Mouse (Mus musculus) lung, embryonic 15.5 days (tissue): ENCODE results near the gene Nfil3. TPM values are rescaled to one million over a fixed set of nuclear protein-coding genes. Genes with fewer than 3 reads are reported as not detected.

Source experiments
- ATAC-seq: fragments of 200-750 bp; cut with Nextera tagmentation; 2 replicates; pipeline ENCODE4 v1.8.0; 2017; ENCODE audit warnings: moderate number of reproducible peaks, borderline replicate concordance; ENCODE audit not compliant: low FRiP score, low TSS enrichment; ENCODE audit errors: extremely low read depth
- H3K27ac ChIP-seq: fragments of 300-500 bp; sonication (generic); 2 replicates; pipeline ENCODE4 v1.5.1; 2015; ENCODE audit warnings: moderate library complexity, mild to moderate bottlenecking, inconsistent platforms
- H3K27me3 ChIP-seq: fragments of 300-500 bp; sonication (generic); 2 replicates; pipeline ENCODE4 v1.6.1; 2015; ENCODE audit warnings: inconsistent platforms
- H3K36me3 ChIP-seq: fragments of 300-500 bp; sonication (generic); 2 replicates; pipeline ENCODE4 v1.6.1; 2015; ENCODE audit warnings: inconsistent platforms
- H3K4me1 ChIP-seq: fragments of 300-500 bp; sonication (generic); 2 replicates; pipeline ENCODE4 v1.6.1; 2015; ENCODE audit warnings: inconsistent platforms
- H3K4me2 ChIP-seq: fragments of 300-500 bp; sonication (generic); 2 replicates; pipeline ENCODE4 v1.6.1; 2015; ENCODE audit warnings: inconsistent platforms, mild to moderate bottlenecking, moderate library complexity
- H3K4me3 ChIP-seq: fragments of 300-500 bp; sonication (generic); 2 replicates; pipeline ENCODE4 v1.5.1; 2015; ENCODE audit warnings: mild to moderate bottlenecking, inconsistent platforms
- H3K9ac ChIP-seq: fragments of 300-500 bp; sonication (generic); 2 replicates; pipeline ENCODE4 v1.6.1; 2015; ENCODE audit warnings: inconsistent platforms
- H3K9me3 ChIP-seq: fragments of 300-500 bp; sonication (generic); 2 replicates; pipeline ENCODE4 v1.6.1; 2016; ENCODE audit warnings: inconsistent platforms
- WGBS: fragments of 180-500 bp; shearing (Covaris S2); methylation state at CpG from one replicate; pipeline ENCODE4 v1.1.7; 2015; 5-methylcytosine and 5-hydroxymethylcytosine counted together
- polyA plus RNA-seq: library from polyadenylated mRNA; unstranded; fragments of >200 nt; fragmentation: Nextera tagmentation; extraction: Ambion mirVana; gene quantifications from 2 replicates; pipeline ENCODE4 v1.2.1, GENCODE M21; 2015

Gene Nfil3
- polyA plus RNA-seq, 1 experiment from 2014 or later = 21.8 TPM

- ATAC-seq = peak; percentile 10; the same call in 1 of the 2 replicates
- Histone ChIP-seq H3K27me3 (peaks cover 3% of the 10 kb centered on the region; the same call in 1 of the 2 replicates), H3K4me1 (peaks cover 27% of the 10 kb centered on the region), H3K4me2 (peak overlapping the region; percentile 94), H3K9ac (peak overlapping the region; percentile 37), H3K4me3 (peak overlapping the region; percentile 69), H3K27ac (peak overlapping the region; percentile 32; the same call in 1 of the 2 replicates), H3K36me3 (no peaks in the 10 kb centered on the region), H3K9me3 (no peaks in the 10 kb centered on the region)
- 1% methylated on average over 51 of the region's 51 CpGs for WGBS
Observed at GRCm38 (mm10) chr13:52981441-52982281, 788 bp upstream of the Nfil3 start.

GRCm38 (mm10) chr13:52980211-52980950, 492 bp downstream of the Nfil3 start:
- ATAC-seq = peak; percentile 56
- Histone ChIP-seq H3K9ac (peak overlapping the region; percentile 68), H3K4me1 (peaks cover 39% of the 10 kb centered on the region), H3K9me3 (no peaks in the 10 kb centered on the region), H3K36me3 (no peaks in the 10 kb centered on the region), H3K4me2 (peak overlapping the region; percentile 94), H3K27me3 (peaks cover 3% of the 10 kb centered on the region; the same call in 1 of the 2 replicates), H3K4me3 (peak overlapping the region; percentile 69), H3K27ac (peak overlapping the region; percentile 87)
- under 1% methylated on average over 68 of the region's 77 CpGs for WGBS

- peaks cover 3% of the 10 kb centered on the region; the same call in 1 of the 2 replicates for H3K27me3 ChIP-seq
- H3K9ac ChIP-seq = peak overlapping the region; percentile 68
- peak overlapping the region; percentile 94 for H3K4me2 ChIP-seq
- 0 out of 2 replicates have a peak overlapping the region, but pooled peaks have one; percentile 87 for H3K27ac ChIP-seq
- no peaks in the 10 kb centered on the region for H3K9me3 ChIP-seq
- ATAC-seq = no peak
- no peaks in the 10 kb centered on the region for H3K36me3 ChIP-seq
- under 1% methylated on average over 22 of the region's 22 CpGs for WGBS
- H3K4me1 ChIP-seq = peaks cover 40% of the 10 kb centered on the region
- H3K4me3 ChIP-seq = peak overlapping the region; percentile 69
Observed at GRCm38 (mm10) chr13:52979331-52980051, 1.4 kb downstream of the Nfil3 start.

- Histone ChIP-seq H3K27me3 (peaks cover 3% of the 10 kb centered on the region; the same call in 1 of the 2 replicates), H3K36me3 (no peaks in the 10 kb centered on the region), H3K4me3 (peak overlapping the region; percentile 59), H3K9ac (peak overlapping the region; percentile 53), H3K9me3 (no peaks in the 10 kb centered on the region), H3K27ac (peak overlapping the region; percentile 60), H3K4me2 (peak overlapping the region; percentile 94), H3K4me1 (peaks cover 40% of the 10 kb centered on the region)
- ATAC-seq = peak; percentile 8; the same call in 1 of the 2 replicates
- under 1% methylated on average over 60 of the region's 64 CpGs for WGBS
Observed at GRCm38 (mm10) chr13:52978321-52978981, 2.4 kb downstream of the Nfil3 start.

GRCm38 (mm10) chr13:52977757-52978156, 3.1 kb downstream of the Nfil3 start:
- Histone ChIP-seq H3K27me3 (peaks cover 3% of the 10 kb centered on the region; the same call in 1 of the 2 replicates), H3K9ac (0 out of 2 replicates have a peak overlapping the region, but pooled peaks have one; percentile 53), H3K4me3 (peak overlapping the region; percentile 59), H3K27ac (no peak overlapping the region), H3K4me2 (peak overlapping the region; percentile 94), H3K9me3 (no peaks in the 10 kb centered on the region), H3K36me3 (no peaks in the 10 kb centered on the region), H3K4me1 (peaks cover 40% of the 10 kb centered on the region)
- ATAC-seq = no peak
- 28% methylated on average over 4 of the region's 4 CpGs for WGBS

- no peak for ATAC-seq
- Histone ChIP-seq H3K36me3 (no peaks in the 10 kb centered on the region), H3K4me2 (no peak overlapping the region), H3K4me3 (no peak overlapping the region), H3K27ac (no peak overlapping the region), H3K27me3 (peaks cover 3% of the 10 kb centered on the region; the same call in 1 of the 2 replicates), H3K9me3 (no peaks in the 10 kb centered on the region), H3K9ac (no peak overlapping the region), H3K4me1 (peaks cover 38% of the 10 kb centered on the region)
- WGBS = 86% methylated on average over 9 of the region's 9 CpGs
Observed at GRCm38 (mm10) chr13:52977221-52977609, 3.7 kb downstream of the Nfil3 start.

GRCm38 (mm10) chr13:52976510-52977220, 4.2 kb downstream of the Nfil3 start:
- Histone ChIP-seq H3K27me3 (no peaks in the 10 kb centered on the region), H3K36me3 (no peaks in the 10 kb centered on the region), H3K9me3 (no peaks in the 10 kb centered on the region), H3K27ac (no peak overlapping the region), H3K4me3 (no peak overlapping the region), H3K9ac (no peak overlapping the region), H3K4me1 (peaks cover 32% of the 10 kb centered on the region), H3K4me2 (no peak overlapping the region)
- WGBS = 50% methylated on average over 16 of the region's 16 CpGs
- no peak for ATAC-seq

GRCm38 (mm10) chr13:52976130-52976509, 4.8 kb downstream of the Nfil3 start:
- Histone ChIP-seq H3K27ac (no peak overlapping the region), H3K4me1 (peaks cover 30% of the 10 kb centered on the region), H3K9ac (no peak overlapping the region), H3K27me3 (no peaks in the 10 kb centered on the region), H3K4me3 (no peak overlapping the region), H3K36me3 (no peaks in the 10 kb centered on the region), H3K9me3 (no peaks in the 10 kb centered on the region), H3K4me2 (no peak overlapping the region)
- no peak for ATAC-seq
- 55% methylated on average over 8 of the region's 8 CpGs for WGBS

GRCm38 (mm10) chr13:52974676-52975075, 6.2 kb downstream of the Nfil3 start:
- Histone ChIP-seq H3K27ac (no peak overlapping the region), H3K9ac (no peak overlapping the region), H3K27me3 (no peaks in the 10 kb centered on the region), H3K4me1 (peaks cover 30% of the 10 kb centered on the region), H3K36me3 (no peaks in the 10 kb centered on the region), H3K4me3 (no peak overlapping the region), H3K4me2 (no peak overlapping the region), H3K9me3 (no peaks in the 10 kb centered on the region)
- no peak for ATAC-seq
- 56% methylated on average over 3 of the region's 3 CpGs for WGBS

- Histone ChIP-seq H3K4me3 (no peak overlapping the region), H3K27ac (no peak overlapping the region), H3K9ac (no peak overlapping the region), H3K36me3 (peaks cover 3% of the 10 kb centered on the region), H3K9me3 (no peaks in the 10 kb centered on the region), H3K27me3 (no peaks in the 10 kb centered on the region), H3K4me2 (no peak overlapping the region), H3K4me1 (peaks cover 23% of the 10 kb centered on the region)
- 93% methylated on average over 10 of the region's 10 CpGs for WGBS
- ATAC-seq = no peak
Observed at GRCm38 (mm10) chr13:52973427-52973826, 7.4 kb downstream of the Nfil3 start.
